Mouse (Mus musculus) forebrain, embryonic 16.5 days (tissue): ENCODE measurements around the gene Zfp579. TPM values are rescaled to one million over a fixed set of nuclear protein-coding genes. Genes with fewer than 3 reads are reported as not detected.

Experiments
- ATAC-seq: fragments of 200-750 bp; cut with Nextera tagmentation; 2 replicates; pipeline ENCODE4 v1.8.0; 2017; ENCODE audit warnings: mild to moderate bottlenecking, moderate library complexity
- H3K27ac ChIP-seq: fragments of 300-500 bp; sonication (generic); 2 replicates; pipeline ENCODE4 v1.5.1; 2014; ENCODE audit warnings: low read length, control low read depth
- H3K27me3 ChIP-seq: fragments of 300-500 bp; sonication (generic); replicated peaks from 2 replicates; pipeline ENCODE4 v1.6.1; 2014; ENCODE audit warnings: low read length; ENCODE audit not compliant: control insufficient read depth, insufficient read depth
- H3K36me3 ChIP-seq: fragments of 300-500 bp; sonication (generic); 2 replicates; pipeline ENCODE4 v1.6.1; 2014; ENCODE audit not compliant: control insufficient read depth, insufficient read depth
- H3K4me1 ChIP-seq: fragments of 300-500 bp; sonication (generic); replicated peaks from 2 replicates; pipeline ENCODE4 v1.6.1; 2014; ENCODE audit warnings: low read length; ENCODE audit not compliant: control insufficient read depth, insufficient read depth
- H3K4me2 ChIP-seq: fragments of 300-500 bp; sonication (generic); 2 replicates; pipeline ENCODE4 v1.6.1; 2014; ENCODE audit warnings: mild to moderate bottlenecking, low read length, control low read depth
- H3K4me3 ChIP-seq: fragments of 300-500 bp; sonication (generic); replicated peaks from 2 replicates; pipeline ENCODE4 v1.5.1; 2014; ENCODE audit warnings: mild to moderate bottlenecking, low read length, control low read depth
- H3K9ac ChIP-seq: fragments of 300-500 bp; sonication (generic); replicated peaks from 2 replicates; pipeline ENCODE4 v1.6.1; 2014; ENCODE audit warnings: low read depth, low read length, control low read depth
- H3K9me3 ChIP-seq: fragments of 300-500 bp; sonication (generic); 2 replicates; pipeline ENCODE4 v1.6.1; 2016; ENCODE audit warnings: low read length; ENCODE audit not compliant: control insufficient read depth
- WGBS: fragments of 180-500 bp; shearing (Covaris S2); extraction: QIAGEN DNeasy Blood & Tissue Kit; methylation state at CpG from one replicate; pipeline ENCODE4 v1.1.7; 2014; 5-methylcytosine and 5-hydroxymethylcytosine counted together
- polyA plus RNA-seq: library from polyadenylated mRNA; unstranded; fragments of >200 nt; fragmentation: Nextera tagmentation; extraction: Ambion mirVana; gene quantifications from 2 replicates; pipeline ENCODE4 v1.2.1, GENCODE M21; 2015

Zfp579 gene
- polyA plus RNA-seq, 1 experiment from 2014 or later: 62.2 TPM

DNA sequence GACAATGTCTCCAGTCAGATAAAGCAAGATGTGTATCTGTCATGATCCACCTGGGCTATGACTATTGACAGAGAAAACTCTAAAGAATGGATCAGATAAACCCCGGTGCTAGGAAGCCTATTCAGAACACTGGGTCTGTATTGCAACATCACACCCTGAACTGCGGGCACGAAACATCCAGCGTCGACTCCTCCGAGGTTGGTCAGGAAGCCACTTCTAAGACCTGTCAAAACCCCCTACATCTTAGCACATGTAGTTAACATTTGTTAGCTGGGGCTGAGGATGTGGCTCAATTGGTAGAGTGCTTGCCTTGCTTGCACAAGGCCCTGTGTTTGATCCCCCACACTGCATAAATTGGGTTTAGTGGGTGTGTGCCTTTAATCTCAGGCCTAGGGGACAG lies 47.6 kb downstream of the Zfp579 start:
- no peaks in the 10 kb centered on the region for H3K36me3 ChIP-seq
- no peak for ATAC-seq
- H3K9me3 ChIP-seq: no peaks in the 10 kb centered on the region
- peaks cover 2% of the 10 kb centered on the region; the same call in 1 of the 2 replicates for H3K4me1 ChIP-seq
- 93% methylated on average over 6 of the region's 6 CpGs for WGBS
- no peaks in the 10 kb centered on the region for H3K27me3 ChIP-seq
- H3K27ac ChIP-seq: no peak overlapping the region
- no peak overlapping the region for H3K4me3 ChIP-seq
- H3K4me2 ChIP-seq: no peak overlapping the region
- no peak overlapping the region for H3K9ac ChIP-seq

DNA sequence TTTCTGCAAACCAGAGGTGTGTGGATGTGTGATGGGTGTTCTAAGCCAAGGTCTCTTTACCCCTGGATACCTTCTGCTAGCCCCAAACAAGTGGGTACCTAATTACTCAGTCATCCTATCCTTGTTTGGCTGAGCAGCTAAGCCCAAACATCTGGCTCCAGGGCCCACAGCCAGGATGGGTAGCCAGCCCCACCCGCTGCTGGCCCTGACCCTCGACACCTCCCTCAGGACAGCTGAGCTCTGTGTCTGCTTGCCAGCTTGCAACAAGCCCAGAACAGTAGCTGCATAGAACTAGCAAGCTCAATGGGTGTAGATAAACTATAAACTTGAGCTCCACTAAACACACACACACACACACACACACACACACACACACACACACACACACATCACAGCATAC lies 48.1 kb downstream of the Zfp579 start:
- WGBS: 56% methylated on average over 2 of the region's 2 CpGs
- H3K4me2 ChIP-seq: no peak overlapping the region
- no peak overlapping the region for H3K9ac ChIP-seq
- peaks cover 3% of the 10 kb centered on the region; the same call in 1 of the 2 replicates for H3K4me1 ChIP-seq
- H3K27me3 ChIP-seq: no peaks in the 10 kb centered on the region
- H3K36me3 ChIP-seq: no peaks in the 10 kb centered on the region
- no peak overlapping the region for H3K27ac ChIP-seq
- no peak overlapping the region for H3K4me3 ChIP-seq
- ATAC-seq: no peak
- no peaks in the 10 kb centered on the region for H3K9me3 ChIP-seq

DNA sequence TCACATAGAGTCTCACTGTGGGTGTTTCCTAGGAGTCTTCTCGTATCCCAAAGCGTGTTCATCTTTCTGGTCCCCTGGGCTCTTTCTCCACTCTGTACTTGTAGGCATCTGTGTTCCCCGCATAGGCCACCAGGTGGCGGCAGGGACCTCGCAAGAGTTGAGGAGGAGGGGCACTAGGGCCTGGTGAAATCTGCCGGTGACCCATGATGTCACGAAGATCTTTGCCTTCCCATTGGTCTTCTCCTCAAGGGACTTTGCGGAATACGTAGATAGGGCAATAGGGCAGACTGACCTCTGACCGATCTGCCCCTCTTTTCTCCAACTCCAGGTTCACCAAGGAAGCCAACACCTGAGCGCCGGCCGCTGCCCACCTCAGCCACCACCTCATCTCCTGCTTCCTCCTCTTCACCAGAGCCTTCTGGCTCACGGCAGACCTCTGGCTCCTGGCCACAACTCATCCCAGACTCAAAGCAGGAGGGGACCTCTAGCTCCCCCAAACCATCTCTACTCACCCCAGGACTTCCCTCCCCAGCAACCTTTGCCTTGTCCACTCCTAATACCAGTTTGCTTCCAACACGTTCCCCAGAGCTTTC lies 52.6 kb downstream of the Zfp579 start:
- Histone ChIP-seq H3K36me3 (no peaks in the 10 kb centered on the region), H3K27me3 (no peaks in the 10 kb centered on the region), H3K9ac (0 out of 2 replicates have a peak overlapping the region, but pooled peaks have one; percentile 24), H3K4me1 (peaks cover 3% of the 10 kb centered on the region; the same call in 1 of the 2 replicates), H3K4me2 (peak overlapping the region; percentile 45), H3K4me3 (peak overlapping the region; percentile 37), H3K9me3 (no peaks in the 10 kb centered on the region), H3K27ac (no peak overlapping the region)
- 16% methylated on average over 15 of the region's 15 CpGs for WGBS
- peak; percentile 73 for ATAC-seq

DNA sequence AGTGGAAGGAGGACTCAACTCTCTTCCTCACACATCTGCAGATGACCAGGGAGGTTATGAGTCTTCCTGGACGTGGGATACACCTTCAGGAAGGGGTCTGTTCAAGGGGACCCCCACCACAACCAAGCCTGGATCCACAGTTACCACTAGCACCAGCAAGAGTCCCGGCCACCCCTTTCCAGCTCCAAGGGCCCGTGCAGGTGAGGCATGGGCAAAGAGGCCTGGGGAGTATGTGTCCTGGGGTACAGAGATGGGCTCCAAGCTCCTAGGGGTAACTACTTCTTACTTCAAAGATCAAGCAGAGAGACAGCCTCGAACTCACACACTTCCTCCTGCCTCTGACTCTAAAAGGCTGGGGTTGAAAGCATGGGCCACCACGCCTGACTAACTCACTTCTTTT lies 53.3 kb downstream of the Zfp579 start:
- WGBS: 50% methylated on average over 5 of the region's 5 CpGs
- H3K36me3 ChIP-seq: no peaks in the 10 kb centered on the region
- no peak for ATAC-seq
- no peak overlapping the region for H3K4me3 ChIP-seq
- peaks cover 3% of the 10 kb centered on the region; the same call in 1 of the 2 replicates for H3K4me1 ChIP-seq
- no peak overlapping the region for H3K27ac ChIP-seq
- no peaks in the 10 kb centered on the region for H3K27me3 ChIP-seq
- H3K9me3 ChIP-seq: no peaks in the 10 kb centered on the region
- H3K4me2 ChIP-seq: no peak overlapping the region
- H3K9ac ChIP-seq: no peak overlapping the region

DNA sequence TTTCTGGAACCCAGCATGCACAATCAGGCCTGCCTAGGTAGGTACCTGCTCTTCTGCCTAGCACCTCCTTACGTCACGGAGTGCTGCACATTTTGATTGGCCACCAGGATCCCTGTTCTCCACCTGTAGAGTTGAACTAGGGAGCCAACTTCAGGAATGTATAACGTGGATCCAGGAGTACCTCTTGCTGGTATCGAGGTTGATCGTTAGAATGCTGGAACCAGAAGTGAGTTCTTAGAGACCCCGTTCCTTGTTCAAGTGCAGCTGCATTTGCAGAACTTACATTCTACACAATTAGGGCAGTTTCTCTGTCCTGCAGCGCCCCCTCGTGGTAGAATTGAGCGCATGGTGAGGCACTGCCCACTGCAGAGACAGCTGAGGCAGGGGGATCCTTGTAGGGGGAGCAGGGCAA lies 55.9 kb downstream of the Zfp579 start:
- Histone ChIP-seq H3K4me3 (no peak overlapping the region), H3K27ac (no peak overlapping the region), H3K9ac (no peak overlapping the region), H3K9me3 (no peaks in the 10 kb centered on the region), H3K4me2 (no peak overlapping the region), H3K4me1 (peaks cover 3% of the 10 kb centered on the region; the same call in 1 of the 2 replicates), H3K36me3 (no peaks in the 10 kb centered on the region), H3K27me3 (no peaks in the 10 kb centered on the region)
- 14% methylated on average over 9 of the region's 9 CpGs for WGBS
- ATAC-seq: peak; percentile 60

DNA sequence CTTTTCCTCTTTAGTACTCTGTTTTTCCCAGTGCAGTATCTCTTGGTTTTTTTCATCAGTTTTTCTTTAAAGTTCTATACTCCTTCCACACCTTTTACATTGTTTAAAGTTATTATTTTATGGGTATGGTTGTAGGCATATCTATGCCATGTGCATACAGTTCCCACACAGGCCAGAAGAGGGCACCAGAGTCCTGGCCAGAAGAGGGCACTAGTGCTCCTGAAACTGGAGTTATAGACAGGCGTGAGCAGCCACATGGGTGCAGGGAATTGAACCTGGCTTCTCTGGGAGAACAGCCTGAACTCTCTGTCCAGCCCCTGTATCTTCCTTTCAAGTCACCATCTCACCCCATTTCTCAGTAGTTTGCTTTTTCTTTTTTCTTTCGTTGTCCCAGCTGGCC lies 57.5 kb downstream of the Zfp579 start:
- no peak overlapping the region for H3K4me2 ChIP-seq
- 0 out of 2 replicates have a peak, but pooled peaks cover 3% of the 10 kb centered on the region for H3K9me3 ChIP-seq
- H3K4me3 ChIP-seq: no peak overlapping the region
- no peaks in the 10 kb centered on the region for H3K36me3 ChIP-seq
- H3K27me3 ChIP-seq: no peaks in the 10 kb centered on the region
- H3K9ac ChIP-seq: no peak overlapping the region
- H3K27ac ChIP-seq: no peak overlapping the region
- WGBS: 26% methylated on average over 2 of the region's 2 CpGs
- peaks cover 1% of the 10 kb centered on the region; the same call in 1 of the 2 replicates for H3K4me1 ChIP-seq
- ATAC-seq: no peak

DNA sequence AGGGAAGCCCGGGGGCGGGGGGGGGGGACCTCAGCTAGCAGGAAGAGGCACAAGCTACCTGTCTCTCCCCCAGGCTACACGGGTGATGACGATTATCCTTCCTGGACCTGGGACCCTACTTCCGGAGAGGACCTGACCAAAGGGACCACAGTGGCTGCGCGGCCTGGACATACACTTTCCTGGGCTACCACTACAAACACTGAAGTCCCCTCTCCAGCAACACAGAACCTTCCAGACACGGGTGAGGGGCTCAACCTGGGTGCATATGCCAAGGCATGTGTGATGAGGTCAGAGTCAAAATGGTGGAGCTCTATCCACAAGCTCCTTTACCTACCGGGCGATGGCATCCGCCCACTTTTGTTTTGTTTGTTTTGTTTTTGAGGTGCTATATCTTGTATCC lies 58.6 kb downstream of the Zfp579 start:
- 88% methylated on average over 9 of the region's 11 CpGs for WGBS

DNA sequence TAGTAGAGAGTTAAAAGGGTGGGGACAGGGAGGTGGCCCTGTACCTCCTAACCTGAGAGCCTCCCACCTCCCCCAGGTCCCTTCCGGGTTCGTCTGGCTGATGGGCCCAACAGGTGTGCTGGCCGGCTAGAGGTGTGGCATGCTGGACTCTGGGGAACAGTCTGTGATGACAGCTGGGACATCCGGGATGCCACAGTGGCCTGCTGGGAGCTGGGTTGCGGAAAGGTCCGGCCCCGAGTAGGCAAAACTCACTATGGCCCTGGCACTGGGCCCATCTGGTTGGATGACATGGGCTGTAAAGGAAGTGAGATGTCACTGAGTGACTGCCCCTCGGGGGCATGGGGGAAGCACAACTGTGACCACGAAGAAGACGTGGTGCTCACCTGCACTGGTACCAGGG lies 59.1 kb downstream of the Zfp579 start:
- 0 out of 2 replicates have a peak, but pooled peaks cover 3% of the 10 kb centered on the region for H3K9me3 ChIP-seq
- no peak overlapping the region for H3K9ac ChIP-seq
- ATAC-seq: no peak
- H3K4me1 ChIP-seq: no peaks in the 10 kb centered on the region
- H3K27ac ChIP-seq: no peak overlapping the region
- H3K4me3 ChIP-seq: no peak overlapping the region
- WGBS: 87% methylated on average over 10 of the region's 10 CpGs
- H3K4me2 ChIP-seq: no peak overlapping the region
- H3K27me3 ChIP-seq: no peaks in the 10 kb centered on the region
- H3K36me3 ChIP-seq: no peaks in the 10 kb centered on the region

More for the DNA sequence above, 58.6 kb downstream of the Zfp579 start:
- no peak for ATAC-seq
- Histone ChIP-seq H3K9ac (no peak overlapping the region), H3K4me3 (no peak overlapping the region), H3K27ac (no peak overlapping the region), H3K36me3 (no peaks in the 10 kb centered on the region), H3K9me3 (0 out of 2 replicates have a peak, but pooled peaks cover 3% of the 10 kb centered on the region), H3K4me2 (no peak overlapping the region), H3K4me1 (no peaks in the 10 kb centered on the region), H3K27me3 (no peaks in the 10 kb centered on the region)

DNA sequence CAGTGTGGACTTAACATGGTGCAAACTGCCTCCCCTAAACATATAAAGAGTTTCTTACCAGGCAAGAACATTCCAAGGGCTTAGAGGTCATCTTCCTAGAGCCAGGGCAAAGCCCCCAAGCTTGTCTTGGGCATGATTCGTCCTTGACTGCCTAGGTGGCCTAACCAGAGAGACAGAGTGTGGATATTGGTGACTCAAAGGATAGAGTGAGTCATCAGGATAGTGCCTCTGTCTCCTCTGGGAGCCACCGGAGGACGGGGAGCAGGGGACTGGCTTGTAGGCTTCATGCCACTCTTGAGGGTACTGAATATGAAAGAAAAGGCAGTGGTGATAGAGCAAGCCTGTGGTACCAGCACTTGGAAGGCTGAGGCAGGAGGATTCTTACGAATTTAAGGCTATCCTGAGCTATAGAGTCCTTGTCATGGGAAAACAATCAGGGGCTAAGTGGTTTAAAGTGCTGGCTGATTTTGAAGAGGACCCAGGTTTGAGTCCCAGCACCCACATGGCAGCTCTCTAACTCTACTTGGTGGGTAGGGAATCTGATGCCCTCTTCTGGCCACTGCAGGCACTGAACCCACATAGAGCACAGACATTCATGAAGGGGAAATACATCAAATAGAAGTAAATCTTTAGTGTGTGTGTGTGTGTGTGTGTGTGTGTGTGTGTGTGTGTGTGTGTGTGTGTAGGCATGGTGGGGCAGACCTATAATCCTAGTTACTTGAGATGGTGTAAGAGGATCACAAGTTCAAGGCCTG lies 61.6 kb downstream of the Zfp579 start:
- H3K4me1 ChIP-seq: no peaks in the 10 kb centered on the region
- no peak overlapping the region for H3K4me3 ChIP-seq
- no peak overlapping the region for H3K4me2 ChIP-seq
- no peak for ATAC-seq
- WGBS: 80% methylated on average over 4 of the region's 4 CpGs
- no peak overlapping the region for H3K9ac ChIP-seq
- H3K9me3 ChIP-seq: 0 out of 2 replicates have a peak, but pooled peaks cover 3% of the 10 kb centered on the region
- no peaks in the 10 kb centered on the region for H3K27me3 ChIP-seq
- no peak overlapping the region for H3K27ac ChIP-seq
- no peaks in the 10 kb centered on the region for H3K36me3 ChIP-seq
